Mouse (Mus musculus): Measurements from ENCODE around the gene Gdnf. TPM values are rescaled to one million over a fixed set of nuclear protein-coding genes. Genes with fewer than 3 reads are reported as not detected.

Gene Gdnf
- total and polyA plus RNA-seq, 3 experiments: 0.05 to 0.98 TPM; not detected in 1

DNA sequence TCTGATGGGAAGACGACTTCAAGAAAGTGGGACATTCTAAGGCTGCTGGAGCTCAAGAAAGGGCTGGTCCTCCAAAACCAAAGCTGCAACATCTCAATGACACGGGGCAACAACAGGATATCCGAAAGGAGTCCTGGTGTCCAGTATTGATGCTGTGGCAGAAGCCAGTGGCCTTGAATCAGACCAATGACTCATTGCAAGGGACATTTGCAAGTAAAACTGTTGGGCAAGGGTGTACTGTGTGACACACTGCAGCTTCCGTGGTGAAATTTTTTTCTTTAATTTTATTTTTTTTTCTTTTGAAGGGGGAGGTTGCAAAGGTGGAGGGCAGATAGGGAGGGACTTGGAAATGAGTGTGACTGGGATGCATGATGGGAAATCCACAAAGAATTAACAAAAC lies 31.8 kb downstream of the Gdnf start:
- no peaks in the 10 kb centered on the region for H3K36me3 ChIP-seq (replicated peaks)
- DNase-seq (ENCODE audit: low spot score) (no peak), ATAC-seq (ENCODE audit: extremely low read depth, insufficient number of reproducible peaks, low FRiP score, poor library complexity, severe bottlenecking) (no peak)
- H3K4me1 ChIP-seq (ENCODE audit: insufficient read depth, low read depth, low read length): no peaks in the 10 kb centered on the region
- no peaks in the 10 kb centered on the region for H3K9me3 ChIP-seq (replicated peaks)
- H3K27me3 ChIP-seq (ENCODE audit: insufficient read depth, low read length): 0 out of 2 replicates have a peak, but pooled peaks cover 2% of the 10 kb centered on the region
- TF ChIP-seq GATA2 (IDR thresholded peaks at IDR 0.05; ENCODE audit: borderline replicate concordance, low read depth, low read length) (no peak), CTCF (IDR thresholded peaks at IDR 0.05; ENCODE audit: low read depth, low read length) (no peak), GATA1 (IDR thresholded peaks at IDR 0.05; ENCODE audit: borderline replicate concordance, low read length) (no peak), POLR2AphosphoS5 (IDR thresholded peaks at IDR 0.05; ENCODE audit: insufficient replicate concordance, low read depth, low read length) (no peak), TAL1 (conservative IDR thresholded peaks at IDR 0.05; ENCODE audit: low read depth, low read length) (no peak)
- H3K4me3 ChIP-seq (ENCODE audit: low read depth, low read length): no peak overlapping the region

DNA sequence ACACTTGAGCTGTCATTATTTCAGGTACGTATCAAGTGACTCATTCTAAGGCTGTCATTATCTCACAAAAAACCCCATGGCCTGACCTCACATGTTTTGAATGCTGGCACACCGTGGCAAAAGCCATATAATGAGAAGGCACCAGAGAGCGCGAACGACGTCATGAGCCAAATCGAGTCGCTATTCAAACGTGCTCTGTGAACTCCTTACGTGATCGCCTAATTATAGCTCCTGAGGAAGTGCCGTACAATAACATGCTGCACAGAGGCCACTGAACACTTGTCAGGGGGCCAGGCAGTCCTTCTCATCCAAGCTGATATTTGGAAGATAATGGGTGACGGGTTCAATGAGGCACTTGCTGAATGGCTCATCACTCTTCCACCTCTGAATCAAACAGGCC lies 46.8 kb downstream of the Gdnf start:
- DNase-seq (ENCODE audit: low spot score): no peak
- no peak for ATAC-seq (ENCODE audit: extremely low read depth, insufficient number of reproducible peaks, low FRiP score, poor library complexity, severe bottlenecking)

DNA sequence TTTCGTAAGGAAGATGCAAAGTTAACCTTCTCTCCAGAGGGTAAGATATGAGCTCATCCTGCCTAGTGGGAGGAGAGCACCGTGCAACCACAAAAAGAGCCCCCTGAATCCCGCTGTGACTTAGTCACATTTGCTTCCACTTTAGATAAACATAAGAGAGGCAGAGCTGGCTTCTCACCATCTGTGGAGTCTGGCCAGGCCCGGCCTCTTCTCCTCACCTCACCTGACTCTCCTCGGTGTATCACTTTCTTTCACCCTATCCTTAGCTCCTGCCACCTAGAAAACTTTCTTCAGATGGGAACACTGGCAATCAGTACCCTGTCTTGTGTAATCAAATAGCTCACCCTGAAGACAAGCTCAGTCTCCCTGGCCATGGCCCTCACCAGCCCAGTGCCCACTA lies 48.2 kb downstream of the Gdnf start:
- Histone ChIP-seq H3K4me1 (ENCODE audit: insufficient read depth, low read depth, low read length) (no peaks in the 10 kb centered on the region), H3K36me3 (replicated peaks) (no peaks in the 10 kb centered on the region), H3K27me3 (ENCODE audit: insufficient read depth, low read length) (0 out of 2 replicates have a peak, but pooled peaks cover 3% of the 10 kb centered on the region), H3K4me3 (ENCODE audit: low read depth, low read length) (no peak overlapping the region), H3K9me3 (replicated peaks) (no peaks in the 10 kb centered on the region)
- ATAC-seq (ENCODE audit: extremely low read depth, insufficient number of reproducible peaks, low FRiP score, poor library complexity, severe bottlenecking) (no peak), DNase-seq (ENCODE audit: low spot score) (no peak)
- TF ChIP-seq GATA1 (IDR thresholded peaks at IDR 0.05; ENCODE audit: borderline replicate concordance, low read length) (no peak), POLR2AphosphoS5 (IDR thresholded peaks at IDR 0.05; ENCODE audit: insufficient replicate concordance, low read depth, low read length) (no peak), GATA2 (IDR thresholded peaks at IDR 0.05; ENCODE audit: borderline replicate concordance, low read depth, low read length) (no peak), CTCF (IDR thresholded peaks at IDR 0.05; ENCODE audit: low read depth, low read length) (no peak), TAL1 (conservative IDR thresholded peaks at IDR 0.05; ENCODE audit: low read depth, low read length) (no peak)

More for the DNA sequence above, 46.8 kb downstream of the Gdnf start:
- Histone ChIP-seq H3K27me3 (ENCODE audit: insufficient read depth, low read length) (0 out of 2 replicates have a peak, but pooled peaks cover 3% of the 10 kb centered on the region), H3K9me3 (replicated peaks) (no peaks in the 10 kb centered on the region), H3K4me3 (ENCODE audit: low read depth, low read length) (no peak overlapping the region), H3K4me1 (ENCODE audit: insufficient read depth, low read depth, low read length) (no peaks in the 10 kb centered on the region), H3K36me3 (replicated peaks) (no peaks in the 10 kb centered on the region)
- TF ChIP-seq CTCF (IDR thresholded peaks at IDR 0.05; ENCODE audit: low read depth, low read length) (no peak), TAL1 (conservative IDR thresholded peaks at IDR 0.05; ENCODE audit: low read depth, low read length) (no peak), POLR2AphosphoS5 (IDR thresholded peaks at IDR 0.05; ENCODE audit: insufficient replicate concordance, low read depth, low read length) (no peak), GATA2 (IDR thresholded peaks at IDR 0.05; ENCODE audit: borderline replicate concordance, low read depth, low read length) (no peak), GATA1 (IDR thresholded peaks at IDR 0.05; ENCODE audit: borderline replicate concordance, low read length) (no peak)

DNA sequence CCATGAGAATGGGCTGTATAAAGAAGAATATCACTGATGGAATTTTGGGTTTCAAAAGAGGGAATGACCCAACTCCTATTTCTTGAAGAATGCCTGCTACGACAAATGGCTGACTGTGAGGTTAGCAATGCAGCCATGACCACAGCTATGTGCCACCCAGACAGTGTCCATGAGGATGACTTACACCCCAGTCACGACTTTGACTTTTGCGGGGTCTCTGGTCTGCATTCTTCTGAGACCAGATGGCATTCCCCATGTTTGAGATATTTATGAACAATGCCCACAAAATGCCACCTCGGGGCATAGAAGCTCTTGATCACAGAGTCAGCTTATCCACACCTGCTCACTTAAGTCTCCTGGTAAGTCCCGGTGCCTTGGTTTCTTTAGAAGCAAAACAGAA lies 52.2 kb downstream of the Gdnf start:
- DNase-seq (ENCODE audit: low spot score) (no peak), ATAC-seq (ENCODE audit: extremely low read depth, insufficient number of reproducible peaks, low FRiP score, poor library complexity, severe bottlenecking) (no peak)
- Histone ChIP-seq H3K36me3 (replicated peaks) (no peaks in the 10 kb centered on the region), H3K27me3 (ENCODE audit: insufficient read depth, low read length) (no peaks in the 10 kb centered on the region), H3K4me1 (ENCODE audit: insufficient read depth, low read depth, low read length) (no peaks in the 10 kb centered on the region), H3K9me3 (replicated peaks) (no peaks in the 10 kb centered on the region), H3K4me3 (ENCODE audit: low read depth, low read length) (no peak overlapping the region)
- TF ChIP-seq POLR2AphosphoS5 (IDR thresholded peaks at IDR 0.05; ENCODE audit: insufficient replicate concordance, low read depth, low read length) (no peak), GATA2 (IDR thresholded peaks at IDR 0.05; ENCODE audit: borderline replicate concordance, low read depth, low read length) (no peak), GATA1 (IDR thresholded peaks at IDR 0.05; ENCODE audit: borderline replicate concordance, low read length) (no peak), TAL1 (conservative IDR thresholded peaks at IDR 0.05; ENCODE audit: low read depth, low read length) (no peak), CTCF (IDR thresholded peaks at IDR 0.05; ENCODE audit: low read depth, low read length) (no peak)

DNA sequence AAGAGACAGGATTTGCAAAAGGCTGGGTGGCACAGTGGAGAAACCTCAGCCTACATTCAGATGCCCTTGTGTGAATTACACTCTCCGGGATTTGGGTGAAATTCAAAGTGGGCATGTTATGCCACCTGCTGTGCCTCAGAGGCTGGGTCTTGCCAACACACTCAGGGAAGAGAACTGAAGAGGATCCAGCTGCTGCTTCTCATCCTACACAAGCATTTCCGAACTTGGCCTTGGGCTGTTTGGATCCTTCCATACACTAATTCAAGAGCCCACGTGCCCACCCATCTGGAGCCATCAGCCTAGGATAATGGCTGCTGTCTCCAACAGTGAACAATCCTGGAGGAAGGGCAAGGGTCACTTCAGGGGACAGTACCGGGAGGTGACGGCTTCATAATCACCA lies 52.7 kb downstream of the Gdnf start:
- ATAC-seq (ENCODE audit: extremely low read depth, insufficient number of reproducible peaks, low FRiP score, poor library complexity, severe bottlenecking) (no peak), DNase-seq (ENCODE audit: low spot score) (no peak)
- no peaks in the 10 kb centered on the region for H3K36me3 ChIP-seq (replicated peaks)
- TF ChIP-seq GATA1 (IDR thresholded peaks at IDR 0.05; ENCODE audit: borderline replicate concordance, low read length) (no peak), TAL1 (conservative IDR thresholded peaks at IDR 0.05; ENCODE audit: low read depth, low read length) (no peak), POLR2AphosphoS5 (IDR thresholded peaks at IDR 0.05; ENCODE audit: insufficient replicate concordance, low read depth, low read length) (no peak), GATA2 (IDR thresholded peaks at IDR 0.05; ENCODE audit: borderline replicate concordance, low read depth, low read length) (no peak), CTCF (IDR thresholded peaks at IDR 0.05; ENCODE audit: low read depth, low read length) (no peak)
- no peaks in the 10 kb centered on the region for H3K4me1 ChIP-seq (ENCODE audit: insufficient read depth, low read depth, low read length)
- no peaks in the 10 kb centered on the region for H3K27me3 ChIP-seq (ENCODE audit: insufficient read depth, low read length)
- no peak overlapping the region for H3K4me3 ChIP-seq (ENCODE audit: low read depth, low read length)
- no peaks in the 10 kb centered on the region for H3K9me3 ChIP-seq (replicated peaks)

DNA sequence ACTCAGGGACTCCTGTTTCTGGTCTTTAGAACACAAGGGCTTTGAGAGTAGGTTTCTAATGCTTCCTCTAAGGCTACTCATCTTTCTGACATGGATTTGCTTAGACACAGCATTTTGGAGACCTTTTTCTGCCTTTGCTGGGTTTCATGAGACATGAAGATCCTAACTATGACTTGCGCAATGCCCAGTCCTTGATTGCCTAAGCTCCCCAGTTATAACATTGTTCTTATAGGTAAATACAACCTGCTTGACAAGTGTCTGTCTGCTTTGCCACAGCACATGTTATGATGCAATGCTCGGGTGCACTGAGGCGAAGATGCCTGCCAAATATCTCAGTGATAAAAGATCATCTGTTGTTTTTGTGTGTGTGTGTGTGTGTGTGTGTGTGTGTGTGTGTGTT lies 54.7 kb downstream of the Gdnf start:
- H3K27me3 ChIP-seq (ENCODE audit: insufficient read depth, low read length): no peaks in the 10 kb centered on the region
- no peaks in the 10 kb centered on the region for H3K36me3 ChIP-seq (replicated peaks)
- no peaks in the 10 kb centered on the region for H3K9me3 ChIP-seq (replicated peaks)
- no peaks in the 10 kb centered on the region for H3K4me1 ChIP-seq (ENCODE audit: insufficient read depth, low read depth, low read length)
- H3K4me3 ChIP-seq (ENCODE audit: low read depth, low read length): no peak overlapping the region
- DNase-seq (ENCODE audit: low spot score): no peak
- TF ChIP-seq TAL1 (conservative IDR thresholded peaks at IDR 0.05; ENCODE audit: low read depth, low read length) (no peak), CTCF (IDR thresholded peaks at IDR 0.05; ENCODE audit: low read depth, low read length) (no peak), POLR2AphosphoS5 (IDR thresholded peaks at IDR 0.05; ENCODE audit: insufficient replicate concordance, low read depth, low read length) (no peak), GATA1 (IDR thresholded peaks at IDR 0.05; ENCODE audit: borderline replicate concordance, low read length) (no peak), GATA2 (IDR thresholded peaks at IDR 0.05; ENCODE audit: borderline replicate concordance, low read depth, low read length) (no peak)
- ATAC-seq (ENCODE audit: extremely low read depth, insufficient number of reproducible peaks, low FRiP score, poor library complexity, severe bottlenecking): no peak
